Mouse (Mus musculus): Measurements from ENCODE around the gene Adra2a. TPM values are rescaled to one million over a fixed set of nuclear protein-coding genes. Genes with fewer than 3 reads are reported as not detected.

The Adra2a gene
- polyA plus RNA-seq, 1 experiment from 2014 or later = 0.14 TPM

- H3K9me3 ChIP-seq (ENCODE audit: low read length) = no peaks in the 10 kb centered on the region
These were observed 26.6 kb downstream of the Adra2a start for GRCm38 (mm10) chr19:54070521-54070920.

DNA sequence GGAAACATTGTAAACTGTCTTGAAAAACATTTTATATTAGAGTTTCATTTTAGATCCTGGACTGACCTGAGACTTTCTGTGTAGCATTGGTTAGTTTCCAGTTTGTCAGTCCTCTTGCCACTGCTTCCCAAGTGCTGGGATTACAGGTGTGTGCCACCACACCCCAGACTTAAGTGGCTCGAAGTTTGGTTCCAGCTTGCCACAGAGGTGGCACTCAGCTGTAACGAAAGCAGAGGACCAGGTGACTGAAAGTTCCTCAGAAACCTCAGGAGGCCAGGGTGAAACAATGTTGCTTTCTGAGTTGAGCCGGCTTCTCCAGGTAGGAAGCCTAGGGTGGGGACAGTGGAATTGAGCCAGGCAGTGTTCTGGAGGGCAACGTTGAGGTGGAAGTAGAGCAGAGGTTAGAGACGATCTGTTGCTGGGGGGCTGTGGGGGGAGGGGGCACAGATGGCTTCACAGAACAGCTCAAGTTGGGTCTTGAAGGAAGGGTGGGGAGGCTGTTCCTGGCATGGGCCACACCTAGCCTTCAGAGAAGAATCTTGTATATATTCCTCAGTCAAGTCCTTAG lies 28.4 kb downstream of the Adra2a start:
- no peak for TF ChIP-seq CTCF (IDR thresholded peaks at IDR 0.05)
- TF ChIP-seq EP300 (IDR thresholded peaks at IDR 0.05) = no peak
- Histone ChIP-seq H3K36me3 (ENCODE audit: insufficient read depth, low read length) (no peaks in the 10 kb centered on the region), H3K27ac (ENCODE audit: low read length) (no peak overlapping the region), H3K27me3 (replicated peaks; ENCODE audit: insufficient read depth, low read length) (no peaks in the 10 kb centered on the region), H3K4me2 (replicated peaks; ENCODE audit: low read depth, low read length) (no peak overlapping the region), H3K9me3 (ENCODE audit: low read length) (no peaks in the 10 kb centered on the region), H3K4me1 (ENCODE audit: insufficient read depth, low read depth, low read length) (0 out of 2 replicates have a peak, but pooled peaks cover 4% of the 10 kb centered on the region), H3K4me3 (ENCODE audit: low read depth, low read length) (no peak overlapping the region), H3K9ac (replicated peaks; ENCODE audit: low read depth) (no peak overlapping the region)
- peak; percentile 61 for DNase-seq (ENCODE audit: low spot score)
- peak; percentile 83 for ATAC-seq
- 51% methylated on average over 5 of the region's 5 CpGs for WGBS

More at GRCm38 (mm10) chr19:54070521-54070920, 26.6 kb downstream of the Adra2a start:
- Histone ChIP-seq H3K36me3 (ENCODE audit: insufficient read depth, low read length) (no peaks in the 10 kb centered on the region), H3K4me2 (replicated peaks; ENCODE audit: low read depth, low read length) (no peak overlapping the region), H3K4me3 (ENCODE audit: low read depth, low read length) (no peak overlapping the region), H3K27ac (ENCODE audit: low read length) (no peak overlapping the region), H3K4me1 (ENCODE audit: insufficient read depth, low read depth, low read length) (0 out of 2 replicates have a peak, but pooled peaks cover 4% of the 10 kb centered on the region), H3K27me3 (replicated peaks; ENCODE audit: insufficient read depth, low read length) (no peaks in the 10 kb centered on the region), H3K9ac (replicated peaks; ENCODE audit: low read depth) (no peak overlapping the region)
- ATAC-seq (0 out of 2 replicates have a peak, but pooled peaks have one; percentile 39), DNase-seq (ENCODE audit: low spot score) (peak; percentile 34)
- WGBS = 46% methylated on average over 5 of the region's 5 CpGs
- TF ChIP-seq EP300 (IDR thresholded peaks at IDR 0.05) (no peak), CTCF (IDR thresholded peaks at IDR 0.05) (no peak)

DNA sequence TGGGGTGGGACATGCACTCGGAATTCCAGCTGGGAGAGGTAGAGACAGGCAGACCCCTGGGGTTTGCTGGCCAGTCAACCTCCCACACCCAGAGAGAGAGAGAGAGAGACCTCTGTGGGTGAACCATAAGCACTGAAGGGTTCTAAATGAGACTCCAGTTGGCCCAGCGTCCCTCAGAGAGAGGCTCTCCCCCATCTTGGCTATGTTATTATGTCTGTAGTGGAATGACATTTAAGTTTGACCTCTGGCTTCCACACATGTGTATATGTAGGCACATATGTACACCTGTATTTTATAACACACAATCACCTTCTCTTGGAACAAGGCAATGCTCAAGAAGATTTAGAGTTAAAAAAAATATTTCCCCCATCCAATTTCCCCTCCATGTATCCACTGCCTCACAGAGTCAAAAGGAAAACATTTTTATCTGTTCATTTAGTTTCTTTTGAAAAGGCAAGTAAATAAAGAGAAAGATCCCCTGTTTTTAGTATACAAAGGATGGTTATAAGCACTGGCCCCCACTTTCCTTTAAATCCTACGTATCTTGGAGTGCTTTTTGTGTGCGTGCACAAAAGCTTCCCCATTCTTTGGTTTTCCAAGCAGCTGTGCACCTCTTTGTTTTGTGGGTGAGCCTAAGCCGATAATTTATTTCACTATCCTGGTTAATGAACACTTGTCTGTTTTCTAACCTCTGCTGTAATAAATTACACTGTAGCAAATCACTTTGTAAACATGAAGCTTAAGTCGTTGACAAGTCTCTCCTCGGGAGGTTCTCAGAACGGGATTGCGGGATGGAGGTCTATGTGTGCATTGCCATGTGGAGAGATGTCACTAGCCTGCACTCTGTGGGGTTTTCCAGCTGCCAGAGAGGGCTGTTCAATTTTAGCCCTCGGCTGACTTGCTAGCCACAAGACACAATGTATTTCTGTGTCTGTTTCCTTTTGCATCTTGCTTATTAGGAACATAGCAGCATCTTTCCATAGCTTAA lies 32.7 kb downstream of the Adra2a start:
- Histone ChIP-seq H3K36me3 (ENCODE audit: insufficient read depth, low read length) (no peaks in the 10 kb centered on the region), H3K4me2 (replicated peaks; ENCODE audit: low read depth, low read length) (no peak overlapping the region), H3K27ac (ENCODE audit: low read length) (no peak overlapping the region), H3K4me3 (ENCODE audit: low read depth, low read length) (no peak overlapping the region), H3K9me3 (ENCODE audit: low read length) (no peaks in the 10 kb centered on the region), H3K9ac (replicated peaks; ENCODE audit: low read depth) (no peak overlapping the region), H3K4me1 (ENCODE audit: insufficient read depth, low read depth, low read length) (0 out of 2 replicates have a peak, but pooled peaks cover 4% of the 10 kb centered on the region), H3K27me3 (replicated peaks; ENCODE audit: insufficient read depth, low read length) (no peaks in the 10 kb centered on the region)
- TF ChIP-seq EP300 (IDR thresholded peaks at IDR 0.05) (no peak), CTCF (IDR thresholded peaks at IDR 0.05) (no peak)
- ATAC-seq (no peak), DNase-seq (ENCODE audit: low spot score) (no peak)
- WGBS = 35% methylated on average over 10 of the region's 10 CpGs

- Histone ChIP-seq H3K27ac (ENCODE audit: low read length) (no peak overlapping the region), H3K9me3 (ENCODE audit: low read length) (no peaks in the 10 kb centered on the region), H3K27me3 (replicated peaks; ENCODE audit: insufficient read depth, low read length) (no peaks in the 10 kb centered on the region), H3K4me1 (ENCODE audit: insufficient read depth, low read depth, low read length) (no peaks in the 10 kb centered on the region), H3K36me3 (ENCODE audit: insufficient read depth, low read length) (no peaks in the 10 kb centered on the region), H3K4me3 (ENCODE audit: low read depth, low read length) (no peak overlapping the region), H3K4me2 (replicated peaks; ENCODE audit: low read depth, low read length) (no peak overlapping the region), H3K9ac (replicated peaks; ENCODE audit: low read depth) (no peak overlapping the region)
- WGBS = 51% methylated on average over 9 of the region's 9 CpGs
- no peak for ATAC-seq
- TF ChIP-seq CTCF (IDR thresholded peaks at IDR 0.05) (no peak), EP300 (IDR thresholded peaks at IDR 0.05) (no peak)
- peak; percentile 24 for DNase-seq (ENCODE audit: low spot score)
These were observed 37.4 kb downstream of the Adra2a start for GRCm38 (mm10) chr19:54081303-54081702.

DNA sequence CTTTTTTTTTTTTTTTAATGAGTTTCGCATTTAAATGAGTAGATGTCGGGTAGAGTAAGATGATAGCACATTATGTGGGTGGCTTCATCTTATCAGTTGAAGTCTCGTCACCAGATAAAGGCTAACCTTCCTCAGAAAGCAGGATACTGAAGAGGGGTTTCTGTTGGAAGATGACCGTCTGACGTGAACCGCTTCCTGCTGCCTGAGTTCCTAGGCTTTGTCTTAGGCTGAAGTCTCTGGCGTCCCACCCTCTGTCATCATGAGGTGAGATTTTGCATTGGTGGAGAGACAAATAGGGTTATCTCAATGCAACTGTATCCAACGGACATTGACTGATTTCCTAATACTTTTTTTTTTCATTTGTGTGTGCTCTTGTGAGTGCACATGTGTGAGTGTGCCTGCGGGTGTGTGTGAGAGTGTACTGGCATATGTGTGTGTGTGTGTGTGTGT lies 37.8 kb downstream of the Adra2a start:
- Histone ChIP-seq H3K4me1 (ENCODE audit: insufficient read depth, low read depth, low read length) (no peaks in the 10 kb centered on the region), H3K4me2 (replicated peaks; ENCODE audit: low read depth, low read length) (no peak overlapping the region), H3K4me3 (ENCODE audit: low read depth, low read length) (no peak overlapping the region), H3K27ac (ENCODE audit: low read length) (no peak overlapping the region), H3K27me3 (replicated peaks; ENCODE audit: insufficient read depth, low read length) (no peaks in the 10 kb centered on the region), H3K9ac (replicated peaks; ENCODE audit: low read depth) (no peak overlapping the region), H3K9me3 (ENCODE audit: low read length) (no peaks in the 10 kb centered on the region), H3K36me3 (ENCODE audit: insufficient read depth, low read length) (no peaks in the 10 kb centered on the region)
- 72% methylated on average over 9 of the region's 9 CpGs for WGBS
- TF ChIP-seq EP300 (IDR thresholded peaks at IDR 0.05) = no peak
- ATAC-seq = no peak
- DNase-seq (ENCODE audit: low spot score) = no peak

- ATAC-seq (no peak), DNase-seq (ENCODE audit: low spot score) (no peak)
- Histone ChIP-seq H3K4me3 (ENCODE audit: low read depth, low read length) (no peak overlapping the region), H3K9ac (replicated peaks; ENCODE audit: low read depth) (no peak overlapping the region), H3K4me1 (ENCODE audit: insufficient read depth, low read depth, low read length) (no peaks in the 10 kb centered on the region), H3K4me2 (replicated peaks; ENCODE audit: low read depth, low read length) (no peak overlapping the region), H3K36me3 (ENCODE audit: insufficient read depth, low read length) (no peaks in the 10 kb centered on the region), H3K27ac (ENCODE audit: low read length) (no peak overlapping the region), H3K27me3 (replicated peaks; ENCODE audit: insufficient read depth, low read length) (no peaks in the 10 kb centered on the region), H3K9me3 (ENCODE audit: low read length) (no peaks in the 10 kb centered on the region)
- TF ChIP-seq CTCF (IDR thresholded peaks at IDR 0.05) (no peak), EP300 (IDR thresholded peaks at IDR 0.05) (no peak)
- WGBS = 36% methylated on average over 10 of the region's 10 CpGs
These were observed 43.4 kb downstream of the Adra2a start for GRCm38 (mm10) chr19:54087319-54087718.
